Mouse (Mus musculus): Measurements from ENCODE around the gene Neurl1b.

Neurl1b gene

DNA sequence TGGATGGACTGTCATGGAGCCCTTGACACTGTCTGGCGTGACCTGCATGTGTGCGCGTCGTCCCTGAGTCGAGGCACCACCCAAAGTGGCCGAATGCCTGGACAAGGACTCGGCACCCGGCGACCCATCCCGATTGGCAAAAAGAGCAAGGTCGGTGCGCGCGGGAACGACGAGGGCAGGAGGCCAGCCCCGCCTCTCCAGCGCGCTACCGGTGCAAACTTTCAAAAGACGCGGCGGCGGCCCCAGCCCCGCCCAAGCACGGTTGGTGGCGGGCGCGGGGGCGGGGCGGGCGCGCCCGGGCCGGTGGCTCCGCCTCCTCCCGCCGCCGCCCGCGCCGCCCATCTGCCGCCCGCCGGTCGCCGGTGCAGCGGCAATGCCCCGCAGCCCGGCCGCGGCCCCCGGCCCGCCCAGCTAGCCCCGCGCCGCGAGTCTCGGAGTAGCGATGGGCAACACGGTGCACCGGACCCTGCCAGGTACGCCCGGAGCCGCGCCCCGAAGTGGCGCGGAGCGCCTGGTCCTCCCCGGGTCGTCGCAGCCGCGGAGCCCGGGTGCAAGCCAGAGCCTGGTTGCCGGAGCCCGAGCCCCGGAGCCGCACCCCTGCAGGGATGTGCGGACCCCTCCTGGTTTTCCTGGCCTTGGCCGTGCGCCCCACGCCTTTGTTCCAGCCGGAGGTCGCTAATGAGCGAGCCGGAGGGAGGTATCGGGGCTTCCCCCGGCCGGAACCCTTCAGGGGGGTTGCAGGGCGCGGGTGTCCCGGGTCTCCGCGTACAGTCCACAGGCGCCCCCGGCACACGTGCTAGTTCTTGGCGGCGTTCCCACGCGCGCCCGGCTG, at the start of gene Neurl1b:
Neurl1b (plus strand) TSS at position 307 of the 832 bp plus-strand sequence.
- no peak for DNase-seq (ENCODE audit: low read depth, low spot score)

DNA sequence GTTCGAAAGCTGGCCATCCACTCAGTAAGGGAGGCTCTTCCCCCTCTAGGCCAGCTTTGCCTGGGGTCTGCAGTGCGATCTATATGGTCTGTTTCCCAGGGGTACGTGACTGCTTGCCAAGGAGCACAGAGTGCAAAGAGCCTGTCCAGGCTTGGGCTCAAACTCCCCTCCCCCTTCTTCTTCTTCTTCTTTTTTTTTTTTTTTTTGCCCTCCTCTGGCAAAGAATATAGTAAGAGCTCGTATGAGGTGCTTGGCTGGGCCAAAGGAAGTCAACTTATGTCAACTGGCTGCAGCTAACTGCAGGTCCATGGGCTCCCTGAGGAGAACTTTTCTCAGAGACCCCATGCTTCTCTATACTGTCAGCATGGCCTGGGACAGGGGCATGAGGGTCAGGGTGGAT, 47.8 kb upstream of the Neurl1b start:
- DNase-seq (ENCODE audit: low read depth, low spot score): no peak

DNA sequence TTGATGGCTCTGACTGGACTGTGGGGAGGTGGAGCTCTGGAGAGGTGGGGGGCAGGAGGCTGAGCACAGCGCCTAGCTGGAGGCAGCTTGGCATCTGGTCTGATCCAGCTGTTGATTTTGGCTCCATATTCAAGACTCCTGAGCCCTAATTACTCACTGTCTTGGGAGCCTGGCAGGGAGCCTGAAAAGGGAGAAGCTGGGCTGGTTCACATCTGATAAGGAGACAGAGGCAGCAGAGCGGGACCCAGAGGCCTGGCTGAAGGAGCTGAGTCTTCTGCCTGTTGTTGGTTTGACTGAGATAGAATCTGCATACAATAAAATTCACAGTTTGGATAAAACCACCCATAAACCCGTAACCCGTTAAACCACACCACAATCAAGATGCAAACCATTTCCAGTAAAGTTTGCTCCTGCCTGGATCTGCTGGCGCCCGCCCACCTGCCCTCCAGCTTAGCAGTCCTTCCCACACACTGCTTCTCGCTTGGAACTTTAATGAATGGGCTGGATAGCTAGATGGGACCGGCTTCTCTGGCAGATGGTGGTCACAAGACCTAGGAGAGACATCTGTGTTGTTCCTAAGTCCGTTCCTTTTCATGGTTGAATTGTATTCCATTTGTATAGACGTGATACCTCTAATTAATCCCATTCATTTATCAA, 46.2 kb upstream of the Neurl1b start:
- DNase-seq (ENCODE audit: low read depth, low spot score): peak; percentile 99

DNA sequence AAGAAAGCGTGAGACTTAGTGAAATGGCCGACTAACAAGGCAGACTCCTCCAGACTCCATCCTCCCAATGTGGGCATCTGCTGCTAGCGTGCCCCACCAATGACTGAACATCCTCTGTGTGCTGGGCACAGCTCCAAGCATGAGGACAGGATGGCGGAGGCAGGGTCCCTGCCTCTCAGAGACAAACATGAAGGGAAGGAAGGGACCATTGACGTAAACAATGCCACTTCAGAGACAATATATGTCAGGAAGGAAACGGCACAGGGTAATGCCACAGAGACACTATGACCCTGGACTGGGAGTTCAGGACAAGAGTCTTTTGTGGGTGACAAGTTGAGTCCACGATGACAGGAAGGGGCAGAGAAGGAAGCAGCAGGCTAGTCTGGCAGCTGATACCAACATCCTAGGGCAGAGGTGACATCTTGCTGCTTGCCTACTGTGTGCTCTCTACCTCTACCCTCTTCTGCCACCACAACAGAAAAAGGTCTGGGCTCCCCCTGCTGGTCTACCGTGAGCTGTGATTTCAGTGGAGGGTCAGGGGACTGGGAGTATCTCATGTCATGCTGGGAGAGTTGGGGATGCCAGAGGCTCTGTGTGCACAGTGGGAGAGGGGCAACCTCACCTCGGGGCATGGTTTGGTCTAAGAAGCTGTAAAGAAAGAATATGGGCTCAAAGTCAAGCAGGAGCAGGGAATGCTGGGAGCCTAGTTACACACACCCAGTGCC, 43.9 kb upstream of the Neurl1b start:
- peak; percentile 72 for DNase-seq (ENCODE audit: low read depth, low spot score)

DNA sequence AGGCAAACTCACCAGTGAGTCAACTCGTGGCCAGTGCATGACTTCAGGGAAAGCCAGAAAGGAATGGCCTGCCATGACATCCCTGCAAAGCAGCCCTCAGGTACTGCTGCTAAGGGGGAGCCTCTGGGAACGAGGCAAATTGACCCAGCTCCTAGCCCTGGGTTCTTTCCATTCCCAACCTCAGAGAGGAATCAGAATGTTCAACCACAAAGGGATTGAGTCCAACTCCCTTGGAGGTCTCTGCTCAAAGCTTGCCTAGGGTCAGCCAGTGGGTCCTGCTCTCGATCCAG, 43.4 kb upstream of the Neurl1b start:
- no peak for DNase-seq (ENCODE audit: low read depth, low spot score)

DNA sequence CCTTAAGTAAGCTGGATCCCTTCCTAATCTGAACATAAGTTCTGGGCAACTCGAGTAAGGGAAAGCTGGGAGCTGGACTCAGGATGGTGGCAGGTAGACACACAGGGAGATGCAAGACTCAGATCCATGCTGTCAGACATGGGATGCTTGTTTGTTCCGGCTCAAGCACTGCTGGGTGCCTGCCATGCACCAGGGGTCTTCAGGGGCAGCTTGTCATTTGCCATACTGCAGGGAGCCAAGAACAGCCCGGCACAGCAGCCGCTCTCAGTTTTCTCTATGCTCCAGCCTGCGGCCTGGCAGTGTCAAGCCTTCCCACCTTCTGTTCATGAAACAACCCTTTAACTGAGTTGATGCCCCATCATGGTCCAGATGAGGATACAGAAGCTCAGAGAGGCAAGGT, 41.4 kb upstream of the Neurl1b start:
- no peak for DNase-seq (ENCODE audit: low read depth, low spot score)

DNA sequence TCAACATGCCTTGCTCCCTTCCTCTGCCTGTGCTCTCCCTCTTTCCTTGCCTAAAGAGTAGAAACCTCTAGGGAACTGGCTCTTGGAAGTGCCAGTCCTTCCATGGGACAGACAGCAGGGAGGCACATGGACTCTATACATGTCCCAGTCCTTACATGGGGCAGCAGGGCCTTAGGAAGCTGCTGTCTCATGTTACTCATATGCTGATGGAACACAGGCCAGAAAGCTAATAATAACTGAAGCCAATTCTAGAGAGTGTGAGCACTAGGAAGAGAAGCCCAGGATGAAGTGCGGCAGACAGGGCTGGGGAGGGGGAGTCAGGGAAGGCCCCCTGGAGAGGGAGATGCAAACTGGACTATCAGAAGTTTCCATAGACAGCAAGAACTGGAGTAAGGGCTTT, 38.2 kb upstream of the Neurl1b start:
- DNase-seq (ENCODE audit: low read depth, low spot score): no peak

DNA sequence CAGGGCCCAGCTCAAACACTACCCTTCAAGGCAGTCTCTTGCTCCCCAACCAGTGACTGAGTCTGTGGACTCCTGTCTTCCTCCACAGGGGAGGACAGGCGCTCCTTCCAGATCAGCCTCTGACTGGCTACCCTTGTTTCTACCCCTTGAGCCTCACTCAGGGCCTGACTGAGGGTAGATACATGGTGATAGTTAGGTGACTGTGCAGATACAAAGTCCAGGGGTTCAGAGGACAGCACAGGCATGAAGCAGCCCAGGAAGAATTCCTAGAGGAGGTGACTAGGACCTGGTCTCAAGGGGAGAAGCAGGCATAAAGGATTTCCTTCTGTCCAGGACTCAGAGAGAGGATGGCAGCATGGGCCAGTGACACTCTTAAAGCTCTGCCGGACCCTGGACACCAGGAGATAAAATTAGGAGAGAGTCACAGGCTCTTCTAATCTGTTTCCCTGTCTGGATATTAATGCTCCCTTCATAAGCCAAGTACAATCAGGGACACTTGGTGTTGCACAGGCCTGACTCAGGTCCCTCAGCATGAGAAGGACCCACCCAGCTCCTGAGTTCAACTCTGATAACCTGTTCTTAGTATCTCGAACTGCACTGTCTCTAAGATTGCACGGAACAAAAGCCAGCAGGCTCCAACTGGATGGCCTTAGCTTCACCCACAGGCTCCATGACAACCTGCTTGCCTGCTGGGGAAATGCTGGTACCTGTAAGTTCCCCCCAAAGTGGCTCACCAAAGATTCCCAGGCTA, 37.5 kb upstream of the Neurl1b start:
- no peak for DNase-seq (ENCODE audit: low read depth, low spot score)

DNA sequence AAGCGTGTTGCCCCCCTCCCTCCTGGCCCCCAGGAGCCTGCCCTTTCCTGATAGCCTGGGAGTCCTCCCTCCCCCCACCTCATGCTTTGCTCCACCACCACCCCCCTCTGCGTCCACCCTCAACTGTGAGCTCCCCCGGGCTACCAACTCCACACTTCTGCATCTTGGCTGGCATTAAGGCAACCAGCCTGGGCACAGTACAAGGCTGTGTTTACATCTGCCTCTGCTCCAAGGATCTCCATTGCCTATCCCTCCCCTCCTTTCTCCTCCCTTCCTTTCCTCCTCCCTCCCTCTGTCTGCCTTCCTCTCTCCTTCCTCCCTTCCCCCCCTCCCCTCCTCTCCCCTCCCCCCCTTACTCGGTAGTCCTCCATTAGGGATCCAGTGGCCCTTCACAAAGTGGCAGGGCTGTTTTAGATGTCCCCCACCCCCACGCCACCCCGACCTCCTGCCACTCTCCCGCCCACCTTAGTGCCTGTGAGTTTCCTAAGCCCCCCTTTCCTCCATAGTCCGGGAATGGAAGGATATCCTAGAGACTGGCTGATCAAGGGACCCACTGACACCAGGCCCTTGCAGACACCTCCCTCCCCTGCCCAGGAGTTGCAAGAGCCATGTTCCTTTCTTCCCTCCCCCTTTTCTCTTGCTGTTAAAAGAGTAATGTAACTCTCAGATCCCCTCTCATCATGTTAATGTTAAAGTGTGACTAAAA, 34.2 kb upstream of the Neurl1b start:
- DNase-seq (ENCODE audit: low read depth, low spot score): no peak

DNA sequence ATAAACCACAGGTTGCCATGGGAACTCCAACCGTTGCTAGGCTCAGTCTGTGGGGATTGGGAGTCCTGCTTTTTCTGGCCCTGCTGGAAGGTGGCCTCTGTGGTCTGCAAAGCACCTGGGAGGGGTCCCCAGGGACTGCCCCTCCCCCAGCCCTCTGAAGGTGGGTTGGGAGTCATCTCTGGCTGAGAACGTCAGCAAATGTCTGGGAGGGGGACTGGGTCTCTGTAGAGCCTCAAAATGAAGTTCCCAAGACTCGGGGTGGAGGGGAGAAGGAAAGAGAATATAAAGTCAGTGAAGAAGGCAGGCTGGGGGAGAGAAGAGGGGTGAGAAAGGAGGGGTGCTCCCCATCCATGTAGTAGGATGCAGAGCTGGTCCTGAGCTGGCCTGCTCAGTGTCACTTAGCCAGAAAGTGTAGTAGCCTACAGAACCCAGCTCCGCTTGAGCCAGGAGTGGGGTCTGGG, 33.6 kb upstream of the Neurl1b start:
- no peak for DNase-seq (ENCODE audit: low read depth, low spot score)

DNA sequence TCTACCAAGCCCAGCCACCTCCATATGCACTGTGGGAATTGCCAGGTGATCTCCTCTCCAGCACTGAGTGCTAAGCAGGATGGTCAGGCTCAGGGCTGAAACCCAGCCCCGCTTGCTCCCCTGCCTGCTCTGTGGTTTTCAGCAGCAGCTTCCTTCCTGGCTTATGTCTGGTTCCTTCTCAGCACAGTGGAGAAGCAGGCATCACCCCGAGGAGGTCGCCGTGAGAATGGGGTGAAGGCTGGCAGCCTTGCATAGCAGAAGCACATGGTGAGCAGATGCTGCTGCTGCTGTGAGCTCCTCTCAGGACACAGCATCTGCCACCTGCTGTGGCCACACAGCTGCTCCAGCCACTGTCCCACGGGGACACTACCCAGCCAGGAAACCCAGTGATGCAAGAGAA, 33.0 kb upstream of the Neurl1b start:
- DNase-seq (ENCODE audit: low read depth, low spot score): no peak

DNA sequence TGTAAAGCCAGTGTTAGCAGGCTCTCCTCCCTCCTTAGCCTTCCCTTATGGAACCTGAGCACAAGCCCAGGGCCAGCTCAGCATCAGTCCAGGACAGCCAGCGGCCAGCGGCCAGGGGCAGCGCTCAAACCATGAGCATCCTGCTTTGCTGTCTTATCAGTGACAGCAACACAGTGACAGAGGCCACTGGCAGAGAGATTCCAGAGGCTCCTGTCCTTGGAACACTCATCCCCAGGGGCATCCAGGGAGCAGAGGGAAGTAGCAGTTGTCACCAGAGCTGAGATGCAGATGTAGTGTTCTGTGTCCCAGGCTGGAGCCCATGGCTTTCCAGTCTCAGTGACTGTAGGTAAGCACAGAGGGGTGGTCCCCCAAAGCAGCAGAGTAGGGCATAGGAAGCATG, 32.5 kb upstream of the Neurl1b start:
- no peak for DNase-seq (ENCODE audit: low read depth, low spot score)

DNA sequence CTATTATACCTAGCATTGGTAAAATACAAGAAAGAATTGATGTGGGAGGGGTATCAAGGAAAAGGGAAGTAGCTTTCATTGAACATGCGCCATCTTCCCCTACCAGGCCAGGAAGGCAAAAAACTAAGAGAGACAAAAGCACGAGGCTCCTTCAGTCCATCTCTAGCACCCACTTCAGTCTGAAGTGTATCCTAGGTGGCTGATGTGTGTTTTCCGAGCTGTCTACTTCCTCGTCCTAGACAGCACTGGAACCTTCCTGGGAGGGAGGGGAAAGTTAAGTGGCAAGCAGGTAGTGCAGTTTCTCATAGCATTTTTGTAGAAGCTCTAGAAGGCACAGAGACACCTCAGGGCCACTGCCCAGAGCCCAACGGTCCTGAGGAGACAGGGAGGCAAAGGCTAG, 31.9 kb upstream of the Neurl1b start:
- DNase-seq (ENCODE audit: low read depth, low spot score): no peak

DNA sequence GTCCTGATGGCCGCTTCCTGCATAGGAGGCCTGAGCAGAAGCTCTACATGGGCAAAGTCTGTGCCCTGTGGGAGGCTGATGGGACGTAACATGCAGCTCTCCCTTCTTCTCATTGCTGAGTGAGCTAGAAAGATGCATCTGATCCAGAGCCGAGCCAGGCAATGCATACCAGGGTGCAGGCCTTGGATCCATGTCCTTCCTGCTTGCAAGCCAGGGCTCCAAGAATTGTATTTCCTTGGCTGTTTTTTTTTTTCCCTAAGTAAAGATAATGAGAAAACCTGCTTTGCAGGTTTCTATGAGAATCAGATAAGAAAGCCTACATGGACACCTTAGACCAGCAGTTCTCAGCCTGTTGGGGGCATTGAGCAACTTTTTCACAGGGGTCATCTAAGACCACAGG, 30.5 kb upstream of the Neurl1b start:
- no peak for DNase-seq (ENCODE audit: low read depth, low spot score)

DNA sequence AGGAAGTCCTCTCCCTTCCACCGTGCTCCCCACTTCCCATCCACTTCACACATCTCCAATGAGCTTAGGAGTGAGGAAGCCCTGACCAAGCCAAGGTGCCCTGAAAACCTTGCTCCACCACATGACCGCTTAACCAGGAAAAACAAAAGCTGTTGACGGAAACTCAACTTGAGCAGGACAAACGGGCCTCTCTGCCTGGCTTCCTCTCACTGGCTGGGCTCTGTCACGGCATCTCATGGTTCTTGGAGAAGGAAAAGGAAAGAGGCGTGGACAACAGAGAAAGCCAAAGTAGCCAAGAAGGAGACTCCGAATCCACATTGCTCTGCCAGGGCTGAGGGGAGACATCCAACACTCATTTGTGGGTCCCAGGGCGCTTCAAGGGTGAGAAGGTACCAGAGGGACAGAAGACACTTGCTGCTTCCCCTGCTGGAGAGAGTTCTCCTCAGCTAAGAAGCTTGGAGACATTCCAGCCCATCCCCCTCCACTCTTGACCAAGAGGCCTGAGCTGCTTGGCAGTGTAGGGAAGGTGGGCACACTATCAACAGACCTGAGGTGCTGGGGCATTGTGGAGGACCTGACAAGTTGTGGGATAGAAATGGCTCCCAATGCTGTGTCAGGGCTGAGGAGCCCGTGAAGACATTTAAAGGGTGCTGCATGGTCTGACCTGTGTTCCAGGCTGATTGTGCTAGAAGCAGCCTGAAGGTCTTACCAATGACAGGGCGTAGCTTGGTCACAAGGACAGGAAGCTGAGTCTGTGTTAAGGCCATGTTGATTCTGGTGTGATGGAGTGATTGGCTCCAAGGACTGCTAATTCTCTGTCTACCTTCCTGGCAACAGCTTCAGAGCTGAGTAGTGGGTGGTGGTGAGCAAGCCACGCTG, 29.1 kb upstream of the Neurl1b start:
- DNase-seq (ENCODE audit: low read depth, low spot score): no peak

DNA sequence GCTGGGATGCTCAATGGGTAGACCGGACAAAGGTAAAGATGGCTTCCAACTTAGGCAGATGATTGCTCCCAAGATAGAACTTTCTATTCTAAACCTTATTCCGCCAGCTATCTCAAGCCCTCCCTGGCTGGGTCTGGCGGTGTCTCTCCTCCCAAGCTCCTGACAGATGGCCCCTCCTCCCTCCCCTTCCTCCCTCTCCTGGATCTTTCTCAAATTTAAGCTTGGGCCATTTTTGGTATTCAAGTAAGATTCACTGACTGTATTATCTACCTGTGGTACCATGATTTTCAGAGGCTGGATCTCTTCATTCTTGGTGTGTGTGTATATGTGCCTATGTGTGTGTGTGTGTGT, 28.5 kb upstream of the Neurl1b start:
- DNase-seq (ENCODE audit: low read depth, low spot score): no peak

DNA sequence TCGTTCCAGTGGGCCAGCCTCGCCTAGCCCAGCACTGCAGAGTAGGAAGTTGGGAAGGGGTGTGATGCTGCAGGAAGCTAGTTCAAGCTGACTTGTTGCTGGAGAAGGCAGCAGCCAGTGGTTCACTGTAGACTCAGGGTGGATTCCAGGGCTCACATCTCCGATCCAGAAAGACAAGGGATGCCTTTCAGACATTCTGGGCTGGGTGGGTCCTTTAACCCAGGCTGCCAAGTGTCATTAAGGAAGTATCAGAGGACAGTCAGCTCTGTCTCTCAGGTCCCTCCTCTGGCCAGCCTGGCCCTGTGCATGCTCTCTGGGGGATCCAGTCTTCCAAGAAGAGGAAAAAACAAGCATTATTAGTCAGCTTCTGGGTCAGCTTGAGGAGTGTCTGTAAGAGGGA, 26.5 kb upstream of the Neurl1b start:
- no peak for DNase-seq (ENCODE audit: low read depth, low spot score)

DNA sequence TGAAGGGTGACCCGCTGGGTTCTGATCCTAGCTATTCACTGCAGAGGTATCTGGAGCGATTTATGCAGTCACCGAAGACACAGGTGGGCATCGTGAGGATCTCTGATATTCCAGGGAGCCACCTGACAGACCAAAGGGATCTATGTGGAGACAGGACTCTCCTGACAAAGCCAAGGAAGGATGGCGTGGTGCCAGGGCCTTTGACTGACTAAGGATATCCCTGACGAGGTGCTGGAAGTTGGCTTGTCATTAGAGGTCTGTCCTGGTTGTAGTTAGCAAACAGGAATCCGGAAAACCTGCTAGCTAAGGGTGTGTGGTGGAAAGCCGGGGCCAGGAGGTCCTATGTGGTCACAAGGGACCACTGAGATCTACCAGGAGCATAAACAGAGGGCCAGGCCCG, 25.4 kb upstream of the Neurl1b start:
- DNase-seq (ENCODE audit: low read depth, low spot score): no peak

DNA sequence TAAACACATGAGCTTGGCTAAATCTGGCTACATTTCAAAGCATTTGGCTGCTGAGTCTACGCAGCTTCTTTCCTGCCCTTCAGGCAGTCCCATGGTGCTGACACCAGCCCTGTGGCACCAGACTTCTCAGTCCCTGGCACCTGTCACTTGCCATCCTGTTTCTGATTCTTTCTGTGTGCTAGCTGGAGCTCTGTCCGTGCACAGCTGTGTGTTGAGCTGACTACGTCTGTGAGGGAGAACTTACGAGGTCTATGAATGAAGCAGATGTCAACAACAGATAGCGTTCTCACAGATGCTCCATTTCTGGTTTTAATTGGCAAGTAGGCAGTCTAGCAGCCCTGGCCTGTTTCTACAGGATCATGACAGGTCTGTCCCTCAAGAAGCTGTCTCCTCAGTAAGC, 24.0 kb upstream of the Neurl1b start:
- no peak for DNase-seq (ENCODE audit: low read depth, low spot score)

DNA sequence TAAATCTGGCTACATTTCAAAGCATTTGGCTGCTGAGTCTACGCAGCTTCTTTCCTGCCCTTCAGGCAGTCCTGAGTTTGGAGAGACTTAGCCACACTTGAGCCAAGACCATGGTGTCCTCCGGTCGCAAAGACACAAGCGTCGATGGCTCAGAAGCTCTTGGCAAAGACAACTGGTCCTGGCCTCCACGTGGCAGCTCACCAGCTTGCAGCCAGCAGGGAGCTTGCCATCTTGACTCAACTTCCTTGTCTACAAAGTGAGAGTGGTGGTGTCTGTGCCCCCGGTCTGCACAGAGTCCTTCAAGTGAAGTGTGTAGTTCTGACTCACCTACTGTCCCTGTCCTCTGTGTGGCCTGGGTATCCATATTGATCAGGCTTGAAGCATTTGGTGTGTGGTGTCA, 22.3 kb upstream of the Neurl1b start:
- DNase-seq (ENCODE audit: low read depth, low spot score): no peak

DNA sequence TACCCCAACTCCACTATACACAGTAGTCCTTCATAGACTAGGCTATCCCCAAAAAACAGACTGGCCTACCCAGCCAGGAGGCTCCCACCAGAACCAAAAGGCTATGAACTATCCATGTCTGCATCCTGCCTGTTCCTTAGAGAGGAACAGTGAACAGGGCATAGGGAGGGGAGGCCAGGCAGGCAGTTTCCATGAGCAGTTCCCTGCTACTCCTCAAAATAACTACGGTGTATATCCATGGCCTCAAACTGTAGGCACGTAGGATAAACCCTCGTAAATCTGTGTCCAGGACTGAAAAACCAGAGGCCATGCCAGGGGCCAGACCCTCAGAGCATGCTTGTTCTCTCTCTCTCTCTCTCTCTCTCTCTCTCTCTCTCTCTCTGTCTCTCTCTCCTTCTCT, 17.9 kb upstream of the Neurl1b start:
- DNase-seq (ENCODE audit: low read depth, low spot score): no peak

All from 3T3-L1 (cell line).